Mouse (Mus musculus) right cerebral cortex, postnatal 10 days (tissue): ENCODE measurements around the gene Rap1gap2.

Experiments used
- DNase-seq, 2 experiments: peaks; one replicate each; pipeline ENCODE4 v3.0.0; 2021; ENCODE audit warnings: low spot score in 2 of 2

Gene Rap1gap2

DNA sequence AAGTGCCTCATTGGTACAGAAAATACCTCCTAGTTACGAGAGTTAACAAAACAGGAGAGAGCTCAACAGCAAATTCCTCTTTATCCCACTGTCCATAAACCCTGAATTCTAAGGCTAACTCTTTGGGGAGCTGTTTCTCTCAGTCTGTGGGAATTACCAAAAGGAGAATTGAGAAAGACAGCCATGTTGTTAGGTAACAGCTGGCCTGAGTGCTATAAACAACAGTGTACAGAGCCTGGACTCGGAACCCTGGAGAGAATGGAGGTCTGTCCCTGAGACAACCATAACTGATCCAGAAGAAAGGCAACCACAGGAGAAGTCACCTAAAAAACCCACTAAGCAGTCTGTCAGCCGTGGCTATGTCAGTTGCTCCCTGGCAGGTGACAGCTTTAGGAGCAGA is 198.3 kb downstream of the Rap1gap2 start:
- DNase-seq, result no peak

DNA sequence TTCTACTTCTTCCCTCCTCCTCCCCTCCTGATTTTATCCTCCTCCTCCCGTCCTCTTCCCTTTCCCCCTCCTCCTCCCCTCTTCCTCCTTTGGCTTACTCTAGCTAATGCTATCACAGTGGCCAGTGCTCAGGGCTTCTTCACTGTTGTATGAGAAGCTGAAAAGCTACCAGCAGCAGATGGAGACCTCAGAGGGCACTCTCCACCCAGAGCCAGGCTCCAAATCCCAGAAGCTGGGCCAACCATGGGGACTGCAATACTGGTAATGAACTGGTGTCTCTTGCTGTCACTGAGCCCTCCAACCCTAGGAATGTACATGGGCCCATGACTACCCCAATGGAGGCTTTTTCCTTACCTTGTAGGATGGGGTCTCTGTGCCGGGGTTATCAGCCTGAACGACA is 198.8 kb downstream of the Rap1gap2 start:
- no peak for DNase-seq

- DNase-seq, result peak; percentile 73 to 74
Observed at GRCm38 (mm10) chr11:74409757-74410174, 200.9 kb downstream of the Rap1gap2 start.

DNA sequence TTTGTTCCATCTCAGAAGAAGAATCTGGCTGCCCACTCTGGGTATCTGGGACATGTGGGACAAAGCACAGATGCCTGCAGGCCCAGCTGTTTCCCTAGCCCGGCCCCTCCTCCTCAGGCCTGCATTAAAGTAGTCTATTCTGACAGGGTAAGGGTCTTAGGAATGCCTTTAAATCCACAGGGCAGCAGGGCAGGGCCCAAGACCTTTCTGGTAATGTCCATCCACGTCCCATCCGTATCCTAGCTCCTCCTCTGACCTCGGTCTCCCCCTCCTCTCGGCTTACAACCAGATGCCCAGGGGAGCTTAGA is 201.3 kb downstream of the Rap1gap2 start:
- no peak for DNase-seq

- DNase-seq, result peak; percentile 96 to 97
Observed at GRCm38 (mm10) chr11:74408587-74409446, 201.9 kb downstream of the Rap1gap2 start.

GRCm38 (mm10) chr11:74405201-74405600 is 205.5 kb downstream of the Rap1gap2 start:
- DNase-seq, result no peak

GRCm38 (mm10) chr11:74404216-74404615 is 206.5 kb downstream of the Rap1gap2 start:
- no peak for DNase-seq

DNA sequence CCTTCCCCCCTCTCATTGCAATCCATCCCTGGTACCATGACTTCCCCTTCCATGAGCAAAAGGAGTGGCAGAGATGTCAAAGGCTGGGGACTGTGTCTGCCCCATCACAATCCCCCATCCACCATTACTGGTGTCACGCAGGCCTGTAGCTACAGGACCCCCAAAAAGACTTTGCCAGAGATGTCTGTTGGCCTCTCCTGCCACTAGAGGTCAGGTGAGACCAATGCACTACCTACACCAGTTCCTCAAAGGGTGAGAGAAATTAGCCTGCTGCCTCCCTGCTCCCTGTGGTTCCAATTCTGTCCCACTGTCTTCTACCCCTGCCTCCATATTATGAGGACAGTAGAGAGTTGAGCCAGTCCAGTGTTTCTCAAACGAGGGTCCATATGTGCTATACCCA is 208.6 kb downstream of the Rap1gap2 start:
- DNase-seq, result no peak

- no peak for DNase-seq
Observed at GRCm38 (mm10) chr11:74395583-74395982, 215.1 kb downstream of the Rap1gap2 start.

DNA sequence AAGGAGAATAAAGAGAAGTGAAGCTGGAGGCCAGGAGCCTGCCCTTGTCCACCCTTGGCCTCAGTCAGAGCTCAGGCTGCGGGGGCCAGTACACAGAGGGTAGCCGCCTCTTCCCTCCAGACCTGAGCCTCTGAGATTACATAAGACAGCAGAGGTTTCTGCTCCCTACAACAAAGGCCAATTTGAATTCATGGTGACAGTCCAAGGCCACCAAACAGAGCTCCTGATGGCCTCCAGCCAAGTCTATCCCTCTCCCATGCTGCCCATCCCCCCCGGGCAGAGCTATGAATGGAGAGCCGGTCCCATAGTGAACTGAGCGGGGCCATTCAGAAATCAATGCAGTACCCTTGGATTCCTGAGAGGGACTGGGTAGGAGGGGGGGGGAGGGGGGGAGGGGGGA is 217.2 kb downstream of the Rap1gap2 start:
- DNase-seq, result peak; percentile 64 to 65

- DNase-seq, result no peak
Observed at GRCm38 (mm10) chr11:74392903-74393302, 217.8 kb downstream of the Rap1gap2 start.

GRCm38 (mm10) chr11:74391899-74392298 is 218.8 kb downstream of the Rap1gap2 start:
- DNase-seq, result no peak

GRCm38 (mm10) chr11:74387203-74387602 is 223.5 kb downstream of the Rap1gap2 start:
- DNase-seq, result no peak

GRCm38 (mm10) chr11:74385674-74386073 is 225.0 kb downstream of the Rap1gap2 start:
- no peak for DNase-seq

DNA sequence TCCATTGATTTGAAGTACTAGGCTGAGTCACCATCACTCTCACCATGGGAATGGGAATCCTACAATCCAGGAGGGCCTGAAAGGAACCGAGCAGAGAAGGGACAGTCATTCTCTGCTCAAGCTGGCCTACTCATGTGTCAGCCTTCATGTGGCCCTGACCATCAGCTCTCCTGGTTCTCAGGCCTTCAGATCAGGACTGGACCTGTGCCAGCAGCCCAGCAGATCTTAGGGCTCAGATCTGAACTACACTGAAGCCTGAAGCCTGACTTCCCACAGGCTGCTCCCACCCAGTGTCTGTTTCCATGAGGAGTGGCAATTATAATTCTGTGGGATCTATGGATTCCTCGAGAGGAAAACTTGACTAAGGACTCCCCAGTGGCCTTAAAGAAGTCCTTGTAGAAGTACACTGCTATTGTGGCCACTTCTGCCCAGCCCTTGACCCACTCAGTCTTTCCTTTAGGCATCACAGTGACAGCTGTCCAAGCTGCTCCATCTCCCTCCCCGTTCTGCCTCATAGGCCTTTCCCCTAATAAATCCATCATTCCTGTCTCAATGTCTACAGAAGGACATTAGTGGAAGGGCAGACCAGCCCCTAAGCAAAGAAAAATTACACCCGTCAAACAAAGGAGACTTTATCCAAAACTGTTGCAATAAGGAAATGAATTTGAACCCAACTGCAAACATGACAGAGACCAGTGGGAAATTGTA is 231.4 kb downstream of the Rap1gap2 start:
- DNase-seq, result no peak

DNA sequence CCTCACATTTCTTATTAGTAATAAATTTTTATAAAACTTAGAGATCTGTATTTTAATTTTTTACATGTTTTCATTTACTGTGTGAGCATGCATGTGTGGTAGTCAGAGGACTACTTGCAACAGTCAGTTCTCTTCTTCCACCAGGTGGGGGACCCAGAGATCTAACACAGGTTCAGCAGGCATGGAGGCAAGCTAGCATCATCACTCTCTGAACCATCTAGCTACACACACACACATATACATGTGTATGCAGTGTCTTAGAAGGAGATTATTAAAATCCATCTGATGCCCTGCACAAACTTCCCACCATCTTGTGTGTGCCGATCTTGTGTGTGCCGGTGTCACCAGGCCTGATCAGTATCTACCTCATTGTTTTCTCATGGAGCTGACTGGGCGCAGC is 233.9 kb downstream of the Rap1gap2 start:
- peak; percentile 87 to 89 for DNase-seq

DNA sequence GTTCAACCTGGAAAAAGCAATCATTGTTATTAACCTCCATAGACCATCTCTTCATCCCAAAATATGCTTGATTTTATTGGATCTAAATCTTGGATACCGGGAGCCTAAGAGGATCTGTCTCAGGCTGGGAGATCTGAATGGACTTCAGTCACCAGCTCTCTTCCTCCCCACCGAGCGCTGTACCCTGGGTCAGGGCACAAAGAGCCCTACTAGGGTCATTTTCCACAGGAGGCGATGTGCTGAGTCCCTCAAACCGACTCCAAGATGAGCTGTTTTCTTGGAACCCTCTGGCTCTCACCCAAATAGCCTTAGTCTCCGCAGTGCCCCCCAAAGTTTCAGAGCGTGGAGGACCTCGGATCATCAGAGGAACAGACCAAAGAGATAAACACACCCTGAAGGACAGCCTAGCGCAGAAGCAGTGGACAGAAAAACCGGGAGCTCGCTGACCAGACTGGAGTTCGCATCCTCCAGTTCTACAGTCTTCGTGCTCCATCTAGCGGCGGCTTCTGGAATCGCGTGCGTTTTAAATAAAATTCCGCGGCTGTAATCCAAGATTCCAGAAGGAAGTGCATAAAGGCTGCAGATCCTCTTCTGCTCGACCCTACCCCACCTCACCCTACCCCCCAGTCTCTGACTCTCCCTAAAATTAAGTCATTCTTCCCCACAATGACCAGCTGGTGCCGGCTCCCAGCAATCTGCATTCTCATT is 239.2 kb downstream of the Rap1gap2 start:
- DNase-seq, result peak; percentile 82 to 87

GRCm38 (mm10) chr11:74361769-74362168 is 248.9 kb downstream of the Rap1gap2 start, which contains the start of gene Olfr412:
Gene Olfr412, plus strand, starts transcription at chr11:74362069.
- no peak for DNase-seq

DNA sequence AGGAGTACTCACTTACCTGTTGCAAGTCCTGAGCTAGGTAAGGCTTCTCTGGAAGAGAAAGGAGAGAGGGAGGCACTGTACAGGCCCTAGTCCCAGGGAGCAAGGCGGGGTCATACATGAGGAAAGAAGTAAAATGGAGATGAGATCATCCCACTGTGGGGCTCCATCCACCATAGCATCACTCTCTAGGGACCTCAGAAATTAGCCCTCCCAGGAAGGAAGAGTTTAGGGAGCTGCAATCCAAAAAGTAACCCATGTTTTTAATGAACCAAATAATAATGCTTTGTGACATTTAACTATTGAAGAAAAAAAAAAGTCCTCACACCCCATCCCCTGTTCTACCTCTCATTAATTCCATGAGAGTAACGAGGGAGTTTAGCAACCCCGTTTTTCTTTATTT is 258.2 kb downstream of the Rap1gap2 start, which contains the start of gene Olfr411:
Gene Olfr411 (minus strand): TSS at position 101 of the 400 bp plus-strand sequence.
- no peak for DNase-seq

- DNase-seq, result no peak
Observed at GRCm38 (mm10) chr11:74337931-74338330, 272.8 kb downstream of the Rap1gap2 start, which contains the start of gene Olfr410. Gene Olfr410, minus strand, starts transcription at chr11:74338031.
